Mouse (Mus musculus) neural tube, embryonic 12.5 days (tissue): ENCODE measurements around the gene 4930503B20Rik. TPM values are rescaled to one million over a fixed set of nuclear protein-coding genes. Genes with fewer than 3 reads are reported as not detected.
A peak's percentile ranks its signal among the peaks of the same experiment; 100 is the strongest.

Experiments used
- ATAC-seq: fragments of 200-750 bp; cut with Nextera tagmentation; 2 replicates; pipeline ENCODE4 v1.8.0; 2017; ENCODE audit warnings: low read depth, mild to moderate bottlenecking, moderate TSS enrichment, moderate library complexity; ENCODE audit not compliant: low FRiP score
- H3K27ac ChIP-seq: fragments of 300-500 bp; sonication (generic); 2 replicates; pipeline ENCODE4 v1.5.1; 2016
- H3K27me3 ChIP-seq: fragments of 300-500 bp; sonication (generic); replicated peaks from 2 replicates; pipeline ENCODE4 v1.6.1; 2016; ENCODE audit warnings: mild to moderate bottlenecking
- H3K36me3 ChIP-seq: fragments of 300-500 bp; sonication (generic); 2 replicates; pipeline ENCODE4 v1.6.1; 2016; ENCODE audit warnings: mild to moderate bottlenecking
- H3K4me1 ChIP-seq: fragments of 300-500 bp; sonication (generic); 2 replicates; pipeline ENCODE4 v1.6.1; 2016
- H3K4me2 ChIP-seq: fragments of 300-500 bp; sonication (generic); replicated peaks from 2 replicates; pipeline ENCODE4 v1.6.1; 2016; ENCODE audit warnings: mild to moderate bottlenecking
- H3K4me3 ChIP-seq: fragments of 300-500 bp; sonication (generic); 2 replicates; pipeline ENCODE4 v1.5.1; 2016
- H3K9ac ChIP-seq: fragments of 300-500 bp; sonication (generic); 2 replicates; pipeline ENCODE4 v1.6.1; 2016; ENCODE audit warnings: mild to moderate bottlenecking
- H3K9me3 ChIP-seq: fragments of 300-500 bp; sonication (generic); 2 replicates; pipeline ENCODE4 v1.6.1; 2016; ENCODE audit warnings: mild to moderate bottlenecking
- WGBS: fragments of 180-500 bp; shearing (Covaris S2); methylation state at CpG from one replicate; pipeline ENCODE4 v1.1.7; 2016; 5-methylcytosine and 5-hydroxymethylcytosine counted together
- polyA plus RNA-seq: library from polyadenylated mRNA; unstranded; fragments of >200 nt; fragmentation: Nextera tagmentation; extraction: Ambion mirVana; gene quantifications from 2 replicates; pipeline ENCODE4 v1.2.1, GENCODE M21; 2016

Gene 4930503B20Rik
- polyA plus RNA-seq = not detected in 2 replicates

- Histone ChIP-seq H3K9ac (no peak within 1 kb of the TSS), H3K36me3 (no peaks in the 10 kb centered on the region), H3K4me3 (no peak within 1 kb of the TSS), H3K27me3 (no peaks in the 10 kb centered on the region), H3K9me3 (no peaks in the 10 kb centered on the region), H3K4me1 (no peaks in the 10 kb centered on the region), H3K27ac (no peak within 1 kb of the TSS), H3K4me2 (no peak within 1 kb of the TSS)
- ATAC-seq = no peak
- WGBS = 88% methylated on average over 3 of the region's 3 CpGs
These were observed at the start of gene 4930503B20Rik for GRCm38 (mm10) chr3:146651217-146651616. 4930503B20Rik (minus strand) TSS chr3:146651317.

- Histone ChIP-seq H3K36me3 (no peaks in the 10 kb centered on the region), H3K4me1 (no peaks in the 10 kb centered on the region), H3K27ac (no peak overlapping the region), H3K9me3 (no peaks in the 10 kb centered on the region), H3K9ac (no peak overlapping the region), H3K4me3 (no peak overlapping the region), H3K27me3 (no peaks in the 10 kb centered on the region), H3K4me2 (no peak overlapping the region)
- no peak for ATAC-seq
- 89% methylated on average over 11 of the region's 11 CpGs for WGBS
These were observed 48.9 kb upstream of the 4930503B20Rik start for GRCm38 (mm10) chr3:146700051-146700450.

DNA sequence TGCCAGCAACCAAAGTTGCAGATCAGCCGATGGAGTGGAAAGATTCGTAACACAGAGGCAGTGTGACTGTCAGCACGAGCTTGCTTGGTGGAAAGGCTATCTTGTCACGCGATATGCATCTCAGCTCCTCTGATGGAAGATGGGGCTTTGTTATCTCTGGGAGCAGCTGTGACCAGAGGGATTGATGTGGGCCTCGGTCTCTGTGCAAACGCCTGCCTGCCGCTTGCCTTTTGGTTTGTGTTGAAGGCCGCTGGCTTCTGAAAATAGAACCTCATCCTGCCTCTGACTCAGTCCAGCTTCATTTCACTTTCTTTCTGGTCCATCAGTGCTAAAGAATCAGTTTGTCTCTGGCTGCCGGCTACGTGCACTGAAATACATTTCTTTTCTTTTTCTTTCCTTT, 47.9 kb upstream of the 4930503B20Rik start:
- H3K4me2 ChIP-seq = no peak overlapping the region
- WGBS = 67% methylated on average over 11 of the region's 11 CpGs
- no peaks in the 10 kb centered on the region for H3K4me1 ChIP-seq
- H3K36me3 ChIP-seq = no peaks in the 10 kb centered on the region
- no peak for ATAC-seq
- no peak overlapping the region for H3K27ac ChIP-seq
- H3K9ac ChIP-seq = no peak overlapping the region
- H3K4me3 ChIP-seq = no peak overlapping the region
- H3K27me3 ChIP-seq = no peaks in the 10 kb centered on the region
- no peaks in the 10 kb centered on the region for H3K9me3 ChIP-seq

- H3K27ac ChIP-seq = no peak overlapping the region
- no peak overlapping the region for H3K4me2 ChIP-seq
- H3K36me3 ChIP-seq = no peaks in the 10 kb centered on the region
- H3K9me3 ChIP-seq = no peaks in the 10 kb centered on the region
- H3K4me1 ChIP-seq = no peaks in the 10 kb centered on the region
- H3K9ac ChIP-seq = no peak overlapping the region
- no peak for ATAC-seq
- H3K27me3 ChIP-seq = no peaks in the 10 kb centered on the region
- H3K4me3 ChIP-seq = no peak overlapping the region
- WGBS = 83% methylated on average over 5 of the region's 5 CpGs
These were observed 41.4 kb upstream of the 4930503B20Rik start for GRCm38 (mm10) chr3:146692547-146692946.

- WGBS = 86% methylated on average over 4 of the region's 4 CpGs
- no peaks in the 10 kb centered on the region for H3K9me3 ChIP-seq
- no peak for ATAC-seq
- H3K4me2 ChIP-seq = no peak overlapping the region
- no peak overlapping the region for H3K9ac ChIP-seq
- no peak overlapping the region for H3K4me3 ChIP-seq
- no peak overlapping the region for H3K27ac ChIP-seq
- no peaks in the 10 kb centered on the region for H3K27me3 ChIP-seq
- H3K4me1 ChIP-seq = no peaks in the 10 kb centered on the region
- no peaks in the 10 kb centered on the region for H3K36me3 ChIP-seq
These were observed 36.1 kb upstream of the 4930503B20Rik start for GRCm38 (mm10) chr3:146687121-146687725.

DNA sequence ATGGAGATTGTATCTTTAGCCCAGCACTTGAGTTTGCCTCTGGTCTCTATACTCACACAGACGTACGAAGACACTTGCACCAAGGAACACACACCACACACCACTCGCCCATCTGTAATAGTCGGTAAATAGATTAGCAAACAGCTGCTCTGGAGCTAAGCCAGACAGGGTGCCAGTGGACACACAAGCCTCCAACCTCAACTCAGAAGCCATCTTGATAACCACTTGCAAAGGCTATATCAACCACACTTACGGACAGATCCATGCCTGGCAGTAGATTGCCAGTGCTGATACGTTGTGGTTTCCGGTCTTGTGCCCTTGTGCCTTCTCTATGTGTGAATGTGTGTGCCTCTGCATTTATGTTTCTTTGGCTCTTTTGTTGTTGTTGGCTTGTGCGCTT, 35.3 kb upstream of the 4930503B20Rik start:
- Histone ChIP-seq H3K27me3 (no peaks in the 10 kb centered on the region), H3K4me1 (no peaks in the 10 kb centered on the region), H3K27ac (no peak overlapping the region), H3K36me3 (no peaks in the 10 kb centered on the region), H3K9me3 (no peaks in the 10 kb centered on the region), H3K4me3 (no peak overlapping the region), H3K9ac (no peak overlapping the region), H3K4me2 (no peak overlapping the region)
- no peak for ATAC-seq
- 93% methylated on average over 8 of the region's 8 CpGs for WGBS

DNA sequence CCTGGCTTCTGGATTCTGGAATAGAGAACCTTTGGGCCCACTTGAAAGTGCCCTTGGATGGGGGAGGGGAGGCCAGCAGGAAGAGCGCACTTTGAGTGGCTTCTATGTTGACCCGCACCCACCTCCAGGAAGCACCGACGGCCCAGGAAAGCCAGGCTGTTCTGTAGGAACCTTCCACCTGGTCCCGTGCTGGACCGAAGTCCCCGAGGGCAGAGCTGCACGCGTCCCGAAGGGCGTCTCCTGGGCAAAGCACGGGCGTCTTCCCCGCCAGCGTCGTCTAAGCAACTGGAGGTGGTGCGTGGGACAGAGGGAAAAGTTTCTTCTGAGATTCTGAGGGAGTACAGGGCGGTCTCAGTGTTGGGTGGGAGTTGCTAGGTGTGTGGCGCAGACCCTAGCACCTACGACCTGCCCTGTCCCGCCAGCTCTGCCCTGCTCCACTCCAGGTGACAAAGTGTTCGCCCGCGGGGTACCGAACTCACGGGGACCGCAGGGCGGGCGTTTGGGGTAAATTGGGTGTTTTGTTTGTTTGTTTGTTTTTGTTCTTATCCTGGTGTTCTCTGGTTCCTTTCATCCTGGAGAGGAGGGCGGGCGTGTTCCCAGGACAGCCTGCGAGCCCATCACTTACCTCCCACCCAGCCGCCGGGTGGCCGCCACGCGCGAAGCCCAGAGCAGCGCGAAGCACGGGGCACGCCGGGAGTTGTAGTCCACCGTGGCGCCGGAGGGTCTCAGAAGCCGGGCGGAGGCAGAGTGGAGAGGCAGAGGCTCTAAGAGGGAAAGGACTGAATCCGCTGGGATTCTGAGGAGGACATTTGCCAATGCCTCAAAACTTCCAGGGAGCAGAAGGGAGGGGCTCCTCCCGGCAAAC, 33.9 kb upstream of the 4930503B20Rik start, which contains the start of gene Samd13:
TSS of gene Samd13 (minus strand) at position 782 of the 865 bp plus-strand sequence.
- Histone ChIP-seq H3K36me3 (no peaks in the 10 kb centered on the region), H3K27ac (no peak within 1 kb of the TSS), H3K9ac (peak within 1 kb of the TSS; percentile 51; the same call in 1 of the 2 replicates), H3K4me2 (peak within 1 kb of the TSS; percentile 87), H3K9me3 (no peaks in the 10 kb centered on the region), H3K4me3 (peak within 1 kb of the TSS; percentile 52), H3K4me1 (no peaks in the 10 kb centered on the region), H3K27me3 (no peaks in the 10 kb centered on the region)
- ATAC-seq = peak; percentile 95
- WGBS = 5% methylated on average over 50 of the region's 50 CpGs

- 85% methylated on average over 2 of the region's 2 CpGs for WGBS
- ATAC-seq = no peak
These were observed 32.0 kb upstream of the 4930503B20Rik start for GRCm38 (mm10) chr3:146683095-146683494.

DNA sequence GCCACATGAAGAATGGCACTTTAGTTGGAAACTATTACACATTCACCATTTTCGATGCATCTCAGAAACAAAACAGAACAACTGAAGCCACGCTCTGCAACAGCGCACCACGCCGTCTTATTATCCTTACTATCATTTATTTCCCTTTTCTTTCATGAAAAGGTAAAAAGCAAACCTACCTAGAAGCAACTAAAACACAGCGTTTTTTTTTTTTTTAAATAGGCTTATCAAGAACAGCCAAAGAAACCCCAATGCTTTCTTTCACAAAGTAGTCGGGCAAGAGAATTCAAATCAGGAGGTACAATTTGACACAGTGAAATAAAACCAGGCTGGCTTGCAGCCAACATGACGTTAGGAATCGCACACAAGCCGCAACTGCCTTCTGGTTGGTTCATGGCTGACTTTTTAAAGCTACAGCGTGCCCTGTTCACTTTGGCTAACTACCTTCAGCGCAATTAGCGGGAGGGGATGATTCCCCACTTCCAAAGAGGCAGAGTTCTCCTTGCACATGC, 31.1 kb upstream of the 4930503B20Rik start:
- Histone ChIP-seq H3K36me3 (no peaks in the 10 kb centered on the region), H3K27ac (no peak overlapping the region), H3K4me2 (peak overlapping the region; percentile 33; the same call in 1 of the 2 replicates), H3K4me3 (no peak overlapping the region), H3K9ac (0 out of 2 replicates have a peak overlapping the region, but pooled peaks have one; percentile 13), H3K9me3 (no peaks in the 10 kb centered on the region), H3K27me3 (no peaks in the 10 kb centered on the region), H3K4me1 (no peaks in the 10 kb centered on the region)
- 42% methylated on average over 13 of the region's 13 CpGs for WGBS
- no peak; the same call in 1 of the 2 replicates for ATAC-seq

More at GRCm38 (mm10) chr3:146683095-146683494, 32.0 kb upstream of the 4930503B20Rik start:
- Histone ChIP-seq H3K4me3 (no peak overlapping the region), H3K27me3 (no peaks in the 10 kb centered on the region), H3K4me1 (no peaks in the 10 kb centered on the region), H3K4me2 (no peak overlapping the region), H3K27ac (no peak overlapping the region), H3K9ac (no peak overlapping the region), H3K36me3 (no peaks in the 10 kb centered on the region), H3K9me3 (no peaks in the 10 kb centered on the region)

- Histone ChIP-seq H3K4me2 (peak overlapping the region; percentile 33; the same call in 1 of the 2 replicates), H3K27me3 (no peaks in the 10 kb centered on the region)
These were observed 30.6 kb upstream of the 4930503B20Rik start for GRCm38 (mm10) chr3:146681696-146682095.

GRCm38 (mm10) chr3:146680625-146681024, 29.5 kb upstream of the 4930503B20Rik start:
- Histone ChIP-seq H3K36me3 (no peaks in the 10 kb centered on the region), H3K27ac (no peak overlapping the region), H3K4me1 (no peaks in the 10 kb centered on the region), H3K9ac (no peak overlapping the region), H3K4me2 (no peak overlapping the region), H3K4me3 (no peak overlapping the region), H3K27me3 (no peaks in the 10 kb centered on the region), H3K9me3 (no peaks in the 10 kb centered on the region)
- WGBS = 94% methylated on average over 13 of the region's 13 CpGs
- ATAC-seq = no peak

More at GRCm38 (mm10) chr3:146681696-146682095, 30.6 kb upstream of the 4930503B20Rik start:
- no peaks in the 10 kb centered on the region for H3K4me1 ChIP-seq
- H3K27ac ChIP-seq = no peak overlapping the region
- no peaks in the 10 kb centered on the region for H3K9me3 ChIP-seq
- 0 out of 2 replicates have a peak overlapping the region, but pooled peaks have one; percentile 13 for H3K9ac ChIP-seq
- ATAC-seq = no peak
- 75% methylated on average over 8 of the region's 8 CpGs for WGBS
- no peak overlapping the region for H3K4me3 ChIP-seq
- no peaks in the 10 kb centered on the region for H3K36me3 ChIP-seq

DNA sequence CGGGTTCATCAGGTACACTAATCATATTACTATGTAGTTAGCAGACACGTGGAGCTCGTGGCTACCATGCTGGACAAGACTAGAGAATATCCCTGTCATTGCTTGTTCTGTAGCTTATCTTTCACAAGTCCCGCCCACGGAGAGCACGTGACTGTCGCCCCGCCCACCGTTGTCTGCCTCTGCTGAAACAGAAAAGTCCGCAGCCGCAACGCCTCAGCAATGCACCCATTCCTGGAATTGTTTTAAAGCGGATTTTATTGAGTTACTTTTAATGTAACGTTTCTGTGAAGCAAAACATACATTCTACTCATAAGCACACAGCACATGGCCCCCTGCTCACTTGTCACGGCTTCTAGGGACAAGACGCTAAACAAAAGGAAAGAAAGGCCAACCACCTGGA, 28.5 kb upstream of the 4930503B20Rik start:
- Histone ChIP-seq H3K4me1 (no peaks in the 10 kb centered on the region), H3K9ac (no peak overlapping the region), H3K4me2 (no peak overlapping the region), H3K27me3 (no peaks in the 10 kb centered on the region), H3K4me3 (no peak overlapping the region), H3K9me3 (no peaks in the 10 kb centered on the region), H3K27ac (no peak overlapping the region), H3K36me3 (no peaks in the 10 kb centered on the region)
- ATAC-seq = no peak
- 95% methylated on average over 16 of the region's 16 CpGs for WGBS
